Mouse (Mus musculus) midbrain, embryonic 10.5 days (tissue): ENCODE results near the gene Gm2075. TPM values are rescaled to one million over a fixed set of nuclear protein-coding genes. Genes with fewer than 3 reads are reported as not detected.
"Not testable (repeated sequence)": the region's sequence is repeated elsewhere in the genome, so short reads cannot be mapped to it uniquely, and the experiment has no call there.

Experiments used
- DNase-seq: peaks from one replicate; pipeline ENCODE4 v3.0.0-alpha.2; 2017; ENCODE audit warnings: low spot score
- H3K27ac ChIP-seq: fragments of 300-500 bp; sonication (generic); replicated peaks from 2 replicates; pipeline ENCODE4 v1.5.1; 2016; ENCODE audit warnings: mild to moderate bottlenecking
- H3K27me3 ChIP-seq: fragments of 300-500 bp; sonication (generic); 2 replicates; pipeline ENCODE4 v1.6.1; 2016; ENCODE audit warnings: low read depth, mild to moderate bottlenecking; ENCODE audit not compliant: poor library complexity, severe bottlenecking
- H3K36me3 ChIP-seq: fragments of 300-500 bp; sonication (generic); 2 replicates; pipeline ENCODE4 v1.6.1; 2016; ENCODE audit warnings: mild to moderate bottlenecking, moderate library complexity
- H3K4me1 ChIP-seq: fragments of 300-500 bp; sonication (generic); 2 replicates; pipeline ENCODE4 v1.6.1; 2016
- H3K4me3 ChIP-seq: fragments of 300-500 bp; sonication (generic); 2 replicates; pipeline ENCODE4 v1.5.1; 2016; ENCODE audit warnings: mild to moderate bottlenecking, moderate library complexity
- H3K9me3 ChIP-seq: fragments of 300-500 bp; sonication (generic); replicated peaks from 2 replicates; pipeline ENCODE4 v1.6.1; 2016; ENCODE audit warnings: mild to moderate bottlenecking
- WGBS: fragments of 180-500 bp; shearing (Covaris S2); methylation state at CpG from one replicate; pipeline ENCODE4 v1.1.7; 2016; 5-methylcytosine and 5-hydroxymethylcytosine counted together
- polyA plus RNA-seq: library from polyadenylated mRNA; unstranded; fragments of >200 nt; fragmentation: Nextera tagmentation; extraction: Ambion mirVana; gene quantifications from 2 replicates; pipeline ENCODE4 v1.2.1, GENCODE M21; 2016

The Gm2075 gene
- polyA plus RNA-seq: not detected in 2 replicates

DNA sequence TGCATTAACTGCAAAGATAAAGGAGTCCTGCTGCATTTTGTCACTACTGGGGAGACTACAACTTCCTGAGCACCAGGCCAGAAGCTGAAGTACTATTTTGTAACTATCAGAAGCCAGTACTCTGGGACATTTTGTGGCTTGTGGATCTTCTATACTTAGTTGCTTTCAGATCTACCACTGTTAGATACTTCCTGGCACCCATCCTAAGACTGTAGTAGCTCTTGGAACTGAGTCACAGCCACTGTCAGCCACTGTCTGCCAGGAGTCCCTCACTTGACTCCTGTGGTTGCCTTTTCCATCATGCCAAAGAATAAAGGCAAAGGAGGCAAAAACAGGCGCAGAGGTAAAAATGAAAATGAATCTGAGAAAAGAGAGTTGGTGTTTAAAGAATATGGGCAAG lies at the start of gene Gm2075:
Gm2075 (plus strand) TSS at position 301 of the 400 bp plus-strand sequence.
- H3K4me1 ChIP-seq, H3K4me3 ChIP-seq, DNase-seq, H3K27me3 ChIP-seq, H3K9me3 ChIP-seq, H3K36me3 ChIP-seq, H3K27ac ChIP-seq: not testable (repeated sequence)
- 86% methylated on average over 1 of the region's 1 CpGs for WGBS

DNA sequence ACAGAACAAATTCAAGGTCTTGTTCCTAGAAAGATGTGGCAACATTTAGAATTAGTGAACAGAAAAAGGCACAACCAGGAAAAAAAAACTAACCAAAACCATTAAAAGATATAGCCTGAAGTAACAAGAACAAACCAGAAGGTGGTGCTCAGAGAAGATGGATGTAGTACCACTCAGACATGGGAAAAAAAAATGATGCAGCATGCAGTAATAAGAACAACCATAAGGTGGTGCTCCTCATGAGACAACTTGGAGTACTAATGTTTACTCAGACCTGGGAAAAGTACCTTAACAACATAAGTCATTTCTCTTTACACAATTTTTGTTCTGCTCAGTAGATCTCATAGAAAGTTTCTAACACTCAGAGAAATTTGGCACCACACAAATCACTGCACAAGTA lies 27.6 kb upstream of the Gm2075 start:
- not testable (repeated sequence) for H3K36me3 ChIP-seq, H3K27me3 ChIP-seq, H3K4me3 ChIP-seq, H3K4me1 ChIP-seq, H3K27ac ChIP-seq, H3K9me3 ChIP-seq, DNase-seq

DNA sequence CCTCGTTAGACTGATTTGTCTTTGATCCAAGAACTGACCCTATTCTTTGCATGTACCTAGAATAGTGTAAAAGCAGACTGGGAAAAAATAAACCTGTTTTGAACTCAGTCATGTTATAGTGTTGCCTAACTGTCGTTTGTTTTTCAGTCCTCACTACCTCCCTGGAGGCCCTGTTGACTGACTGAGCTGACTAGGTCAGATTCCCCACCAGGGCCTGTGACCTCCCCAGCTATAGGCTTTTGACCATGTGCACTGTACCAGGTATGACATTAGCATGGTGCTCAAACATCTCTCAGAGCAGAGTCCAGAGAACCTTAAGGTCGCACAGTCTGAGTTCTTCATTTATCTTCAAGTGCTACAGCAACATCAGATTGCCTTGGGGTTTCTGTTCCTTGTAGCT lies 7.5 kb upstream of the Gm2075 start:
- not testable (repeated sequence) for H3K4me3 ChIP-seq, H3K9me3 ChIP-seq, H3K4me1 ChIP-seq, DNase-seq, H3K36me3 ChIP-seq, H3K27me3 ChIP-seq, H3K27ac ChIP-seq
- WGBS: 83% methylated on average over 3 of the region's 3 CpGs

DNA sequence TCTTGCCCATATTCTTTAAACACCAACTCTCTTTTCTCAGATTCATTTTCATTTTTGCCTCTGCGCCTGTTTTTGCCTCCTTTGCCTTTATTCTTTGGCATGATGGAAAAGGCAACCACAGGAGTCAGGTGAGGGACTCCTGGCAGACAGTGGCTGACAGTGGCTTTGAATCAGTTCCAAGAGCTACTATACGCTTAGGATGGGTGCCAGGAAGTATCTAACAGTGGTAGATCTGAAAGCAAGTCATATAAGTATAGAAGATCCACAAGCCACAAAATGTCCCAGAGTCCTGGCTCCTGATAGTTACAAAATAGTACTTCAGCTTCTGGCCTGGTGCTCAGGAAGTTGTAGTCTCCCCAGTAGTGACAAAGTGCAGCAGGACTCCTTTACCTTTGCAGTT lies 7.0 kb downstream of the Gm2075 start, which contains the start of gene Gm6803:
Gm6803 (minus strand) TSS at position 101 of the 400 bp plus-strand sequence.
- H3K4me3 ChIP-seq, H3K27ac ChIP-seq, H3K4me1 ChIP-seq, H3K36me3 ChIP-seq, DNase-seq, H3K27me3 ChIP-seq, H3K9me3 ChIP-seq: not testable (repeated sequence)
- 75% methylated on average over 2 of the region's 2 CpGs for WGBS

DNA sequence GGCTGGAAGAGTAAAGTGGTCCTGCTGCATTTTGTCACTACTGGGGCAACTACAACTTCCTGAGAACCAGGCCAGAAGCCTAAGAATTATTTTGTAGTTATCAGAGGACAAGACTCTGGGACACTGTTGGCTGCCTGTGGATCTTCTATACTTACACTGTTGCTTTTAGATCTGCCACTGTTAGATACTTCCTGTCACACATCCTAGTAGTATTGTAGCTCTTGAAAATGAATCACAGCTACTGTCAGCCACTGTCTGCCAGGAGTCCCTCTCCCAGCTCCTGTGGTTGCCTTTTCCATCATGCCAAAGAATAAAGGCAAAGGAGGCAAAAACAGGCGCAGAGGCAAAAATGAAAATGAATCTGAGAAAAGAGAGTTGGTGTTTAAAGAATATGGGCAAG lies 15.1 kb downstream of the Gm2075 start, which contains the start of gene Gm2056:
Gm2056 (plus strand) TSS at position 301 of the 400 bp plus-strand sequence.
- not testable (repeated sequence) for H3K27me3 ChIP-seq, H3K36me3 ChIP-seq, H3K4me3 ChIP-seq, H3K4me1 ChIP-seq, DNase-seq, H3K27ac ChIP-seq
- H3K9me3 ChIP-seq: peaks cover 13% of the 10 kb centered on the region
- 93% methylated on average over 1 of the region's 1 CpGs for WGBS

DNA sequence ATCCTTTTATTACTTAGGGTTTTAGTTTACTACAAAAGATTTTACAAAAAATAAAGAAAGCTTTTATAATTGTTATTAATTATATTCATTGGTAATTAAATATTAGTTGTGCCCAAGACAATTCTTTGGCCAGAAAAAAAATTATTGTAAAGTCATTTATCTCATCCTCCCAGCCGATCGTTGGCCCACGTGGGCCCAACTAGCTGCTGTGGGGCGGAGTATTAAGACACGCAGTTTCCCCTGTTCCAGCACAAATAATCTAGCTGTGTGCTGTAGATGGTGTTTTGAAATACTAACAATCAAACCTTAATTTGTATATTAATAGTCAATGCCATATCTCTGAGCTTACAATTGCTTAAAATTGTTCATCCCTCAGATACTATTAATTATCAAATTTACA lies 20.6 kb downstream of the Gm2075 start:
- not testable (repeated sequence) for H3K4me3 ChIP-seq, H3K27ac ChIP-seq, DNase-seq, H3K36me3 ChIP-seq, H3K27me3 ChIP-seq, H3K4me1 ChIP-seq
- 93% methylated on average over 5 of the region's 5 CpGs for WGBS
- peaks cover 34% of the 10 kb centered on the region for H3K9me3 ChIP-seq

DNA sequence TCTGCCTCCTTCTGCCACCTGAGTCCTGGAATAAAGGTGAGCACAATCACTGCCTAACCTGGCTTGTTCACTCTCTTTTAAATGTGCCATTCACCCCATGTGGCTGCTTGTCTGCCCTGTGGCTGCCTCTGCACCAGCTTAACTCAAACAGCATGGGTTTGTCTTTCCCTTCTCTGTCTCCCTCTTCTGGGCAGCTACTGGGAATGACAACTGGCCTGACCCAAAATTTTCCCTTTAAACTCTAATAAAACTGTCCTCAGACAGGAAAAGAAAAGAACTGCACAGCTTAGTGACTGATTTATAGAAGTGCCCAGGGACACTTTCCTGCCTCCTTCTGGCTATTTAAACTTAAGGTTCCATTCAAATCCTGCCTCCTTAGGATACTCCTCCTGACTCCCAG lies 27.4 kb downstream of the Gm2075 start:
- not testable (repeated sequence) for H3K27ac ChIP-seq, H3K36me3 ChIP-seq, H3K4me1 ChIP-seq, H3K4me3 ChIP-seq, DNase-seq, H3K27me3 ChIP-seq
- H3K9me3 ChIP-seq: peaks cover 20% of the 10 kb centered on the region

DNA sequence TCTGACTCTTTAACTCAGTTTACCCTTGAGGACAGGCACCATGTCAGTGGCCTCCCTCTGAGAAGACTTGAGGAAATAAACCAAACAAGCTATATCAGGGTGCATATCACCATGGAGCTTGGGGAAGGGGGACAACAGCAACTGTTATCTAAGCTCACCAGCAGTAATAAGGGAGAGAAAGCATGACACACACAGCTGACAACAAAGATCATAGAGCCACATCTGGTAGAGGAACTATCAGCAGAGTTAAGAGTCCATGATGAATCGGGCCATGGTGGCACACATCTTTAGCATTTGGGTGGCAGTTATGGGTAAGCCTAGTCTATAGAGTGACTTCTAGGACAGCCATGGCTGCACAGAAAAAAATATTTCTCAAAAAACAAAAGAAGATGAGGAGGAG lies 28.1 kb downstream of the Gm2075 start:
- H3K36me3 ChIP-seq, H3K27ac ChIP-seq, H3K4me1 ChIP-seq, H3K4me3 ChIP-seq, DNase-seq, H3K27me3 ChIP-seq: not testable (repeated sequence)
- H3K9me3 ChIP-seq: peaks cover 13% of the 10 kb centered on the region
- 91% methylated on average over 1 of the region's 1 CpGs for WGBS

DNA sequence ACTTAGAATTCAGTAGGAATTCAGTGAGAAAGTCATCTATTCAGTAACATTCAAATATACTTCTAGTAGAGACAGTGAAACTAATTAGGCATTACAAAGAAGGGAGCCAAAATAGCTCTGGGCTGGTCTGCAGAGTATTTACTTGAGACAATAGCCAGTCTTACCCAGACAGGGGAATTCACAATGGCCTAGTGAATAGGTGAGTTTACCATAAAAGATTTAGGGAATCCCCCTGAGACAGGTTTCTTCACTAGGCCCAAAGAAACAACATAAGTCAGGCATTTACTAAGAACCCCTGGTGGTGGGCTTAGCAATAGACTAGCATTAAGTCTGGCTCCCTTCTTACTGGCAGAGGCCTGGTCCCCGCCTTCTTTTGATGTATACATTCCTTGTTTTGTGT lies 33.6 kb downstream of the Gm2075 start:
- H3K9me3 ChIP-seq, H3K27ac ChIP-seq, H3K4me3 ChIP-seq, H3K36me3 ChIP-seq, H3K4me1 ChIP-seq, DNase-seq, H3K27me3 ChIP-seq: not testable (repeated sequence)
- 62% methylated on average over 1 of the region's 1 CpGs for WGBS

Other genes with a start within 250 kb of the Gm2075 start
- gene Gm21319, start 236.1 kb upstream of the Gm2075 start, polyA plus RNA-seq: not detected in 2 replicates
- not detected in 2 replicates for gene Gm21936, start 216.3 kb upstream of the Gm2075 start, polyA plus RNA-seq
- not detected in 2 replicates for gene BB287469, start 195.3 kb upstream of the Gm2075 start, polyA plus RNA-seq
- not detected in 2 replicates for gene Gm2001, start 169.5 kb upstream of the Gm2075 start, polyA plus RNA-seq
- not detected in 2 replicates for gene Gm2016, start 137.8 kb upstream of the Gm2075 start, polyA plus RNA-seq
- gene Gm2022, start 116.5 kb upstream of the Gm2075 start, polyA plus RNA-seq: not detected in 2 replicates
- gene Gm2035, start 92.0 kb upstream of the Gm2075 start, polyA plus RNA-seq: not detected in 2 replicates
- not detected in 2 replicates for gene Gm2042, start 57.8 kb upstream of the Gm2075 start, polyA plus RNA-seq
- gene Gm6803, start 6.9 kb downstream of the Gm2075 start, polyA plus RNA-seq: not detected in 2 replicates
- gene Gm2056, start 15.2 kb downstream of the Gm2075 start, polyA plus RNA-seq: not detected in 2 replicates
- gene Gm16368, start 71.8 kb downstream of the Gm2075 start, polyA plus RNA-seq: not detected in 2 replicates
- gene Gm10436, start 170.3 kb downstream of the Gm2075 start, polyA plus RNA-seq: not detected in 2 replicates
- gene Gm8332, start 238.3 kb downstream of the Gm2075 start, polyA plus RNA-seq: not detected in 2 replicates